Mouse (Mus musculus): ENCODE measurements at regions not wholly inside any gene's neighbourhood (a gene's known extent, or its start where the extent isn't known, plus 50 kb on each side); places are given as distances from the start of the nearest gene placed in this dataset.

DNA sequence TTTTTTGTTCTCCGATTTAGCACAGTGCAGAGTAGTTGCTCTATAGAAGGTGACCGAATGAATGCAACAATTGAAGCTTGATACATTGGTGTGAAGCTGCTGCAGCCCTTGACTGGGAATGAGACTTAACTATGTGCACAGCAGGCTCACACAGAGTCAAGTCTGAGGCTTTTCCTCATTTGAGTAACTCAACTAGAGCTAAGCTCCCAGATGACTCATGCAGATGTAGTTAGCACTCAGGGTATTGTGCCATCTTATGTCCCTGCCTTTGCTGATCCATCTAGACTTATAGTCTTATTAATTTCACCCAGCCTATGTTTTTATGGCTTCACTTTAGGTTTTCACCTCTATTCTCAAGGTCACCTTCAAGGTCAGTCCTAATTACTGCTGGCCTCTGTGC, 152.8 kb upstream of the Pgrmc2 start:
- no peak for DNase-seq (ENCODE audit: low spot score in 2 of 2)

DNA sequence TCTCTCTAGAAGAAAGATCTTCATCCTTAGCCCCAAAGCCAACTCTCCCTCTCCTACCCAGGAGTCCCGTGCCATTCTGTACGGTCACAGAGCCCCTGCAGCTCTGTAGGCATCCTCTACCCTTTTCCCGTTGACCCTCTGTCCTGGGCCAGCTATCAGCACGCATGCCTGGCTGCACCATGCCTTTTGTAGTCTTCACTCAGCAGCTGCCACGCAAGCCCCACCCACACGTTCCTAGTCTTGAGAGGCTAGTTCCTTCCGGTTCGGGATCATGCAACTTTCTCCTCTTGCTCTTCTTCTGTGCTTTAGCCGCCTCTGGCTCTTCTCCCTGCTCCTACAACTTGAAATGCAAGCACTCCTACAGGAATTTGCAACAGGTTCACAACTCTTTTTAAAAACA, 152.1 kb upstream of the Pgrmc2 start:
- DNase-seq (ENCODE audit: low spot score in 2 of 2) = no peak

DNA sequence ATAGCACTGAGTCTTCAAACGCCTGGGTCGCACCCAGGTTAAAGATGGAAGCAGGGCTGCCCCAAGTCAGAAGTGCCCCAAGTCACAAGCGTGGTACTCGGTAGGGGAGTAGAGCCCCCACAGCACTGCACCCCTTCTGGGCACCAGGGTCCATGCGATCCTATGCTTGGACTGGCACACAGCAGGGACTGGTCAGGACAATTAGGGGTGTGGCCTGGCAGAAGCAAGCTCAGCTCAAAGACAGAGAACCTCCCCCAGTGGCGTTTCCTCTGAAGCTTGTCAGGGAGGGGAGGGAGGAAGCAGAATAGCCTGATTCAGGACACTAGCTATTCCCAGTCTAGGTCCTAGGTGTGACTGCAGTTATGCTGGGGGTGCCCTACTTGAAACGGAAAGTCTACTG, 151.3 kb upstream of the Pgrmc2 start:
- DNase-seq (ENCODE audit: low spot score in 2 of 2) = no peak

DNA sequence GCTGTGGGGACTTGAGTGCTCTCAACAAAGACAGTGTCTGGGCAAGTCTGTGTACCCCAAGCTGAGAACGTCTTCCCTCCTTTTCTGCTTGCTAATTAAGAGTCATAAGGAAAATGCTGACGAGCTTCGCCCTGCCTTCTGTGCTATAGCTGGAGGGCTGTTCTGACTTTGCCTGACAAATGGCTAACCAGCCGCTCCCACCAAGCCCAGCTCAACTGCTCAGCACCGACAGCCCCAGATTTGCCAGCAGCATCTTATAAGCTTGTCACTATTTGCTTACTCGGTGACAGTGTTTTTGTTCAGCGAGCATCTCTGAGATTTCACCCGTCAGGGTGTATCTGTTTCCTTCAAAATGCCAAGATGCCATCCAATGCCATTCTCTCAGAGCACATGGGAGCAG, 150.6 kb upstream of the Pgrmc2 start:
- no peak for DNase-seq (ENCODE audit: low spot score in 2 of 2)

DNA sequence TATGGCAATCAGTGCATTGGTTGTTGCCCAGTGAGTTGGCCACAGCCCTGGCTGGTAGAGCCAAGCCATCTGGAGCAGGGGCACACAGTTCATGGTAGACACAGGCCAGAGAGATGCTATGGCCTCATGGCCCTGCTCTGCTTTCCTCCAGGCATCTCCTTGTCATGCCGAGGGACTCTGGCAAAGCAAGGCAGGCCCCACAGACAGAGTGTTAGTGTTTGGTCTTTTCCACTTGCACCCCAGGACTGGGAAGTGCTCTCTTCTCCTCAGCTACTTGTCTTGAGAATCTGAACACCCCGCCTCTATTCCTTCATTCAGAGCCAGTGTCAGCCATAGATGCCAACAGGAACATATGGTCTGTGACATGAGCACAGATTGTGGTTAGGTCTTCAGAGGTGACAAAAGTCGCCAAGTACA, 148.1 kb upstream of the Pgrmc2 start:
- DNase-seq (ENCODE audit: low spot score in 2 of 2) = no peak

DNA sequence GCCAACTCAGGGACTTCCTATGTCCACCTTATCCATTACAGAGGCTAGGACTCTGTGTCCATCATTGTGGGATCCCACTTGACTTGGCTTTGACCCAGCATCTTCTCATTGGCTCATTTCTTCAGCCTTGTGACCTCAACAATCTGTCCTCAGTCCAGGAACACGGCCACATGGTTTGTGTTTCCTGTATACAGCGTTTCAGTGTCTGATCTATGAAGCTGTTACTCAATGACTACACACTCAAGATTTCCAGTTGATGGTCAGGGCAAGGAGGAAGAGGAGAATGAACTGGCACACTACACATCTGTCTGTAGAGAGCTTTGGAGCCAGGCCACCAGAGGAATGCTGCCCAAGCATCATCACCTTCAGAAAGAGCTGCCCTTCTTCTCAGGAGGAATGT, 146.6 kb upstream of the Pgrmc2 start:
- DNase-seq (ENCODE audit: low spot score in 2 of 2) = no peak

DNA sequence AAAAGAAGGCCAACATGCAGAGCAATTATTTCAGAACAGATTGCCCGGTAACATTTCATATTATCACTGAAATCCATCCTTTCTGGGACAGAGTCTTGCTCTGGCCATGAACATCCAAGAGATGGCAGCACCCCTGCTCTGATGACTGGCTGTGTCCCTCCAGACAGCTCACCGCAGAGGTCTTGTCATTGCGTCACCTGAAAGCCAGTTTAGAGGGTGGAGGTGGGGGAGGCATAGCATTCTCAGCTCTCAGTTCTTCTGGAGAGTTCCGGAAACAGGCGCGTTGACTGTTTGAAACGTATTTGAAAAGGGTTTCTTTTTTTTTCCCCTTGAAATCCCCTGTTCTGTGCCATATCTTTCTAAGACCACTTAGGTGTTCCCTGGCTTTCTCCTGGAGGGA, 145.7 kb upstream of the Pgrmc2 start:
- DNase-seq (ENCODE audit: low spot score in 2 of 2) = peak; percentile 44 to 49

DNA sequence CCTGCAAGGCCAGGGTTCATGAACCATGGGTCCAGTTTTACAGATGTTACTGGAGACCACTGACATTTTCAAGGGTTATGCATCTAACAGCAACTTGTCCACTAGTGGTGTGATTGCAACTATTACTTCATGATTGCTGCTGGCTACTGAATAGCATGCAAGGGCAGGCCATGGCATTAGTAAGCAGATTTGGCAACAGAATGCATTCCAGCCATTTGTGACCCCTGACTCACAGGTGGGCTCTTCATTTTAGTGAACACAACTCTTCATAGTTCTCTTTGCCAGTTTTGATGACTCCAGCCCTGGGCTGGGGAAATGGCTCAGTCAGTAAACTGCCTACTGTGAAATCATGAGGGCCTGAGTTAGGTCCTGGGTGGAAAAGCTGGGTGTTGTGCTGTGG, 137.9 kb upstream of the Pgrmc2 start:
- no peak for DNase-seq (ENCODE audit: low spot score in 2 of 2)

DNA sequence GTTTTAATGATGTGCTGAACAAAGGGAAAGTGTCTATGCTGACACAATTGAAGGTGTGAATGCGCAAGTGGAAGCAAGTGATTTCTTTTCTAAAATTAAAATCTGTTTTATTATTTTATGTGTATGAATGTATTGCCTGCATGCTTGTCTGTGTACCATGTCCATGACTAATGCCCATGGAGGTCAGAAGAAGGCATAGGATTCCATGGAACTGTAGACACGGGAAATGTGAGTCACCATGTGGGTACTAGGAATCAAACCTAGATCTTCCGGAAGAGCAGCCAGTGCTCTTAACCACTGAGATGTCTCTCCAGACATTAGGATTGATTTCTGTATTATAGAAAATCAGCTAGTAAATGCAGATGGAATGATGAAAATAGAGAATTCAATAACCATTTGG, 134.9 kb upstream of the Pgrmc2 start:
- DNase-seq (ENCODE audit: low spot score in 2 of 2) = no peak

DNA sequence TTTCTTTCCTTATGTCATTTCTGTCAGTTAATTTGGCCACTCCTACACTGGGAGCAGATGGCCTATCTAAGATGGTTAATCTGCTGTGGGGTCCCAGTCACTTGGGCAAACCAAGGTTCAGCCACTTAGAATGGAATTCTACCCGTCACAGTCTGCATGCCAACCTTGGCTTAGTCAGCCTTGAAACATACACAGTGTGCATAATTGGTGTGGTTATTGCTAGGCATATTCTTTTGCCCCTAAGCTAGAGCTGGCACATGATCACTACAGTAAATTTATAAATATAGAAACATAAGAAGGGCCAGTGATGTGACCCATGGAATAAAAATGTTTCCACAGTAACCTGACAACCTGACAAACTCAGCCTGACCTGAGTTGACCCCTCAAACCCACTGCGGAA, 130.7 kb upstream of the Pgrmc2 start:
- DNase-seq (ENCODE audit: low spot score in 2 of 2) = no peak

DNA sequence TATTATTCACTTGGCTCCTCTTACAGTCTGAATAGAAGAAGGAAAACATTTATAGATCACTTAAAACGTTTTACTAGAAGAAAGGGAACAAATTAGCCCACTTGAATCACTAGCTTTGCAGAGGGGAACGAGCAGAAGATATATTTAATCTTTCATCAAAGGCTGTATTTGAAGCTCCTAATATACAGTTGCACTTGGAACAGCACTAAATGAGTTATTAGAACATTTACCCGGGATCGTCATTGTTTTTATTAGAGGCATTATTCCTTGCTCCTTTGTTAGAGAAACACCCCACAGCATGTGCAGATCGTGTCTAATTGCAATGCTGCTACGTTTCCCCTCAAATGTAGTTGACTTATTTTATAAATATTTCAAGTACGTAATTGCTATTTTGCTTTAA, 127.5 kb upstream of the Pgrmc2 start:
- no peak for DNase-seq (ENCODE audit: low spot score in 2 of 2)

DNA sequence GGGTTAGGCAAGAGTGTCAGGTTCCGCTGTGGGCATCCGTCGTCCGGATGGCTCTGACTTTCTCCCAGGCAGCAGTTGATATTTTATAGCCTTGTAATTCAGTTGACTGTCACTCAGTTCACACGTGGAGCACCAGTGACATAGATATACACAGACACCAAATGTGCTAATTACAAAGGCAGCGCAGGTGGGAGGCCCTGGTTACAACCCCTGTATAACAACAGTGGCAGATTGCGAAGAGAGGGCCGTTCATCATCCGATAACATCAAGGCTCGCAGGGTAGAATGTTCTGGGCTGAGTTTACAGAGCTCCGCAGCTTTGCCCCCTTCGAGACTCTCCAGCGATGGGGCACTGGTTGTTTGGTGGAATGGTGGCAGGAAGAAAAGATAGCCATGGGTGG, 120.0 kb upstream of the Pgrmc2 start:
- no peak for DNase-seq (ENCODE audit: low spot score in 2 of 2)

DNA sequence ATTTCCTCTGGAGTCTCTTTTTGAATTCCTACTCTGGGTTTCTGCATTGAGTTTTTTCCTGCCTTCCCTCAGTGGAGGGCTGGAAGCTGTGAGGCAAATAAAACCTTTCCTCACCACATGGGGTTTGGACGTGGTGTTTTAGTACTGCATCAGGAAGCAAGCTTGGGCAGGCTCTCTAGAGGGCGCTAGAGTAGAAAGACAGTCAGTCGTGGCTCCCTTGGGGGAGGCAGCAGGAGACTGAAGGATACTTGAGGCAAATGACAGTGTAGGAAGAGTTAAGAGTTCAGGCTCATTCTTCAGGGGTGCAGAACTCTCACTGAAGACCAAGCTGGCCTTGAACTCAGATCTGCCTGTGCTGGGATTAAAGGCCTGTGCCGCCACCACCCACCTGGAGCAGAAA, 118.9 kb upstream of the Pgrmc2 start:
- DNase-seq (ENCODE audit: low spot score in 2 of 2) = no peak

DNA sequence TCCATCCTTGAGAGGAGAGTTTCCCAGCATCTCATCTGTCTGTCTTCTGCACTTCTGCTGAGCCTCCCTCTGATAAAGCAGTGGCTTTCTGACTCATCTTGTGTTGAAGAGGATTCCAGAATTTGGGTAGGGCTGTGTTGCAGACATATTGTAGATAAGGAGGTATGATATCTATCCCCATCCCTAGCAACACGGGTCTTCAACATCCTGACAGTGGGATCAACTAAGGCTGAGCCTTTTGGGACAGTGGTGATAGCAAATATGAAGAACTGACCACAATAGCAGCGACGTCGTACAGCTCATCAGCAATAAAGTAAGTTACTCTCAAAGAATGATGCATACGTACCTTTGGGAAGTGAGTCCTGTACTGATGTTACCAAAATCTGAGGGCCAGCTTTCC, 117.2 kb upstream of the Pgrmc2 start:
- DNase-seq (ENCODE audit: low spot score in 2 of 2) = no peak

DNA sequence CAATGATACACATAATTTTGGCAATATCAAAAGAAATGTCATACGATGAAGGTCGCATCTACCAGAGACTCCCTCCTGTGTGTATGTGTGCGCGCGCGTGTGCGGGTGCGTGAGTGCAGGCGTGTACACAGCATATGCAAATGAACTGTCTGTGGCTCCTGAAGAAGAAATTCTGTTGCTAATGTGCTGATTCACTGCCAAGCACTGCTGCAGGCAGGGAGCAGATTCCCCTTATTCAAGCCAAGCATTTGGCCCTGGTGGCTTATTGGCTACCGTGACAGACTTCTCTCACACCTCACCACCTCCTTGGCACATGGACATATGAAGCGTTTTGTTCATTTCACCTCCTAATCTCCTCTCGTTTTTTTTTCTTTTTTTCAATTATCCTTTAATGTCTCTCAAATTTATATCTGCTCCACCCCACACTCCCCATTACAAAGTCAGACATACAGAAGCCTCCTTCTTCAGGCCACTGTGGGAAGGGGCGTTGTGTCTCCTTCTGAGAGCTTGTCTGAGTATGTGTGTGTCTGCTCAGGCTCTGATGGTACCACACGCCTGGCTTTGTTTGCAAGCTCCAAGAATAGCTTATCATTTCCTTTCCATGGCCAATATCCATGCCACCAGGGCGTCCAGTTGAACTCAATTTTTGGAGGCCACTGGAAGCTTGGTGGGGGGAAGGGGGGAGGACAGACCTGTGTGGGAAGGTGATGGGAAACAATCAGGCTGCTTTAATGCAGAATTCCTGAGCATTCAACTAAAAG, 115.5 kb upstream of the Pgrmc2 start:
- DNase-seq (ENCODE audit: low spot score in 2 of 2) = no peak

DNA sequence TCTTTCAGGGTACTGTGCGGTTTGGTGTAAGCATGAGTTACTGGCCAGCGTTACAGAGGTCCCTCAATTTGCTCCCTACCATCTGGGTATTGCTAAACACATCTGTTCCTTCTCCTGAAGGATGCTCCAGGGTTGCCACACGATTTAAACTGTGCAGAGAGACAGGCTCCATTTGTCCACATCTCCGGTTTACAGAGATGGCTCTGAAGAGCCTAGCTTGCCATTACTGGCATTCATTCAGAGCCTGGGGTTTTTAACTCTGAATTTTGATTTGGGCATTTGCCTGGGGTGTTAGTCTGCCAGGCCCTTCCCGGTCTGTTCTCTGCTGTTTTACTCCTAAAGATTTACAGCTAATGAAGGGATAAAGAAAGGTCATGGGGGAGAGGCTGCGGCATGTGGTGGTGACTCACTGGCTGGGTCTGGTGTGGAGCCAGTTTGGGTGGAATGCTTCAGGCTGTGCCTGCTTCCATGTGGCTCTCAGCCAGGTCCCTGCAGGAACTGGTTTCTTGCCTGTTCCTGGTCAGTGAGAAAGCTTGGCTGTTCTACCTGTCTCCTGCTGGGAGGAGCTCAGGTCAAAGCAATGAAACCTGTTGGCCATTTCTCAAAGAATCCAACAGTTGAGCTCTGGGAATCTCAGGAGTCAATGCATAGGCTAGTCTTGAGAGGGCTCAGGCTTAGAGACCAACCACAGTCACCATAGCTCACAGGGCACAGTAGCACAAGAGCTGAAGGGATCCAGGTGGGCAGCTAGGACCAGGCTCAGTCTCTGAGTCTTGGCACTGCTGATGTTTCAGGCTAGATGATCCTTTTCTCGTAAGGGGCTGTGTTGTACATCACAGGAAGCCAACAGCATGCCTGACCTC, 112.5 kb upstream of the Pgrmc2 start:
- DNase-seq (ENCODE audit: low spot score in 2 of 2) = peak; percentile 67 to 75

DNA sequence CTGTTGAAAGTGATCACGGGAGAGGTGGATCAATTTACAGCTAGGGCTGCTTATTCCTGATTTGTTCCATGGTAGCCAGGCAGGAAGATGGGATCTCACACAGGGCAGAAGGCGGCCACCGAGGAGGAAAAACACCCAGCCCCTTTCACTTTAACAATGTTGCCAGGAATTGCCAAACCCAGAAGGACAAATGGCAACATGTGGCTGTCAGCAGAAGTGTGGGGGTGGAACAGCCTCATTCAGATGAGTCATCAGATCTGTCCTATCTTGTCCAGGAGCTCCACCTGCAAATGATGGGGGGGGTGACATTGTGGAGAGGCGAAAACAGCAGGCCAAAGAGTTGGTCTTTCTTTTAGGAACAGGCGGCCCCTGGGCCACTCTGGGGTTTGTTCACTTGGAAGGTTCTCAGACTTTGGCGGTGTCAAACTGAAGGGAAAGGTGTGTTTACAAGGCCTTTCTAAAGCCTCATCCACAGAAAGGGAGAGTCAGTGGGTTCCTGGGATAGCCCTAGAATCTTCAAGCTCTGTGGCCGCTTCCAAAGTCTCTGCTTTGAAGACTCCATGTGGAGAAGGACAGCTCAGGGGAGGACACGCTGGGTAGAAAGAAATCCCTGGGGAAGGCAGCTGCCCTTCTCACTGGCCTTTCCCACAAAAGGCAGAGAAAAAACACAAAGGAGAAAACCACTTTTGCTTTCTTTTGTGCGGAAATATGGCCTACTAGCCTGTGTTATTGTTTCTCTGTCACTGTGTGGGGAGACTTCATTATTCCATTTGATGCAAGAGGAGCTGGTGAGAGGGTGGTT, 111.7 kb upstream of the Pgrmc2 start:
- peak; percentile 25 to 57 for DNase-seq (ENCODE audit: low spot score in 2 of 2)

DNA sequence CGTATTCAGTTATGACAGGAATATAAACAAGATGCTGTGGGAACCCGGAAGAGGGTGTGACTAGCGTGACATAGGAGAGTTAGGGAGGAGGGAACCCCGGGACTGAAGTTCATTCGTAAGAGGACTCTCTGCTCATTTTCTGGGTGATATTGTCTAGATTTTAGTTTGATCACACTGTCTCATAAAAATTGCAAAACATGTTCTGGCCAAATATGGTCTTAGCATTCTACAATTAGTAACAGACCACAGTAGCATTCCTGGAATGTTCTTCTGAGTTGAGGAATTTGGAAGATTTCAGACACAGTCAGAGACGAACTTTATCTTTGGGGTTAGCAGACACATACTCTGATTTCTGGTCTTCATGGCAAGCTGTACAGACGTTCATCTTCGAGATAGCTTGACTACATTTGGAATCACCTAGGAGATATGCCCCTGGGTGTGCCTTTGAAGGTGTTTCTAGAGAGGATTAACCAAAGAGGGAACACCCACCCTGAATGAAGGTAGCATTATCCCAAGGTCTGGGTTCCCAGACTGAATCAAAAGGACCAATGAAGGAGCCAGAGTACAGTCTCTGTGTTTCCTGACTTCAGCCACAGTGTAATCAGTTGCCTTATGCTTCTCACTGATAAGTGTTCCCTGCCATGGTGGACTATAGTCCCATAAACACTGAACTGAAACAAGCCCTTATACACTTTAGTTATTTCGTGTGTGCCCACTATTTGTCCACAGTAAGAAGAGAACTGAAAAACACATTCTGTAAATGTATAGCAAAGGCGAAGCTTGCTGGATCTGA, 102.7 kb upstream of the Pgrmc2 start:
- no peak for DNase-seq (ENCODE audit: low spot score in 2 of 2)

DNA sequence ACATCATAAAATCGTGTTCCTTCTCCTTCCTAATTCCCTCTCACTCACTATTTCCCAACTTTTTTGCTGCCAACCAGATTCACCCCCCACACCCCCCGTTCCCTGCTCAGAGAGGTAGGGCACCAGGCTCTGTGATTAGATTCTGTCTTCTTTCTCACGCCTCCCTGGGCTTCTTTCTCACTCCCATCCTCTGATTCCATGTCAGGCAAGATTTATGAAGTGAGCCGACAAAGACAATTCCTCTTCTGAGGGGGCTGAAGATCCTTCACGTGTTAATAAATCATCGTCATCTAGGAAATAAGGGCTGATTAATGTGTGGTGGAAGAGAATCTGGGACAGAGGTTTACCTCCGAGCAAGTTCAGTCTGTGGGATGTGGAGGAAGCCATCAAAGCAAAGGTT, 101.5 kb upstream of the Pgrmc2 start:
- no peak for DNase-seq (ENCODE audit: low spot score in 2 of 2)

DNA sequence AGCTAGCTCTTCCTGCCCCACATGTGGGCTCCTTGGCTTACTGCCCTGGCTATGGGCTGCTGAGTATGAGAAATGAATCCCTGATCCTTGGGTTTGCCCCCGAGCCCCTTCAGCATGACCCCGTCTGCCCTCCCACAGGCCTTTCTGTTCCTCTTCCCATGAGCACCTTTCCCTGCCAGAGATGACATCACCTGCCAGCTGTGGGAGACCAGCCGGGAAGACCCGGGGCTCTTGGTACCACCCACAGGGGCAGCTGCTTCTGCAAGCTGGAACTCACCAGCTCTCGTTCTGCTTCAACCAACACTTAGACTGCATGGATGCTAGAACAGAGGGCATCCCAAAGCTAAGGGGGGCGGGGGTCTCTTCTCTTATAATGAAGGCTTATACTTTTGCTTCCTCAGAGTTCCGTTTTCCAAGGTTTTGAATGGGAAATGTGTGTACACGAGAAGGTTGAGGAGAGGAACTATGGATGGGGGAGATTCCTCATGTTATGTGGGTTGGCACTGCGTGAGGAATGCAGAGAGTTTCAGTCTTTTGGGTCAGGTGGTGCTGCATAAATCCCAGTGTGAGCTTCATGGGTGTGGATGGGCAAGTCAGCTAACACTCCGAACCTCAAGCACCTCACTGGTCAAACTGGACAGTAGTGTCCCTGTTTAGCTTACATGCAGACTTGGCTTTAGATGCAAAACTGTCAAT, 100.2 kb upstream of the Pgrmc2 start:
- DNase-seq (ENCODE audit: low spot score in 2 of 2) = no peak
